Comparison of ENCODE assay signal across 9 mouse cellular contexts in the genomic region with DNA sequence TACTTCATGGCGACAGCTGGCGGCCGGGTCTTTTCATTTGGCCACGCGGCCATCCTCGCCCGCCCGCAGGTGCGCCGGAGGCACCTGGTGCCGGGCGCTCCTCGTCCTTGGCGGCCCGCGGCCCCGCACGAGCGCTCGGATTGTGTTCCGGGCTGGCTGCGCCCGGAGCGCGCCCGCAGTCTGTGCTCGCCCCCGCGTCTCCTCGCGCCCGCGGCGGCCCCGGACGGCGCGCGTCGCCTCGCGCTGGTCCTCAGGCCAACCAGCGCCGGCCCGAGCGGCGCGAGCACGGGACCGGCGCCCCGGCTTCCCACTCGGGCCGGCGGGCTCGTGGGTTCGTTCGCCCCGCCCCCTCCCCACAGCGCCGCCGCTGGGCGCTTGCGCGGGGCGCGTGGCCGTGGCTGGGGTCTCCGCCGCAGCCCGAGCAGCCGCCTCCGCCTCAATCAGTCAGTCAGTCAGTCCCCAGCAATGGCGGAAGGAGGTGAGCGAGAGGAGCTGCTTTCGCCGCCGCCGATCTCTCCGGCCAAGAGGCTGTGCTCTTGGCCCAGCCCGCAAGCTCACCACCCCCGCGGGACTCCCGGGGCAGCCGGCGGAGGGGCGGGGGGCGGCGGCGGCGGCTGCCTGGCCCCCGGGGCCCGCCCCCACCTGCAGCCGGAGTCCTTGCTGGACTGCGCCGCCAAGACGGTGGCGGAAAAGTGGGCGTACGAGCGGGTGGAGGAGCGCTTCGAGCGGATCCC. TPM values are rescaled to one million over a fixed set of nuclear protein-coding genes. Genes with fewer than 3 reads are reported as not detected.
A peak's percentile ranks its signal among the peaks of the same experiment; 100 is the strongest.
DNase-seq lines count a peak whose midpoint lies in the region; TF ChIP-seq lines count a peak whose summit lies in the region.
"Had no signal": no experiment of that assay in that cellular context is flagged by ENCODE, and none has a peak within 500 bp of the region (broad histone marks: within the 10 kb centered on the region; RNA-seq: fewer than 3 reads in every experiment).

A gene (plus strand): TSS at position 382 of the 734 bp plus-strand sequence.

- intact Hi-C loops in heart, postnatal 36 days (cut with DNase I), result loop anchor here (10.0 kb wide), 1 partner anchor 152 kb away; a partner anchor contains a TSS

- TF ChIP-seq POLR2A in olfactory bulb, adult 2 months (IDR thresholded peaks at IDR 0.05; ENCODE audit: insufficient read depth, low read depth, low read length), result peak; percentile 42

- WGBS in olfactory bulb, adult 2 months, result under 1% methylated on average over 104 of the region's 104 CpGs

- DNase-seq in Muller cell, postnatal 12 days (ENCODE audit: inconsistent ontology term), result peak; percentile 83
- DNase-seq in cerebellum, adult 18-20 months, result peak; percentile 80 to 93
- DNase-seq in forelimb bud, embryonic 11.5 days (ENCODE audit: low read depth, low spot score), result peak; percentile 58
- DNase-seq in heart, postnatal 36 days, result peak; percentile 62 to 71
- DNase-seq in layer of hippocampus, adult 2 months (ENCODE audit: low spot score in 2 of 2), result peak; percentile 68 to 72
- peak; percentile 71 to 74 for DNase-seq in lung, adult 18-20 months
- DNase-seq in thymus, postnatal 0 days (ENCODE audit: low spot score), result peak; percentile 35

- peak within 1 kb of the TSS; percentile 94 for H3K27ac ChIP-seq in layer of hippocampus, adult 2 months
- peak within 1 kb of the TSS; percentile 56 for H3K27ac ChIP-seq in olfactory bulb, adult 2 months (ENCODE audit: insufficient read depth, low read depth, low read length)
- H3K27ac ChIP-seq: macrophage had no signal

- no peaks in the 10 kb centered on the region for H3K4me1 ChIP-seq in olfactory bulb, adult 2 months (ENCODE audit: control insufficient read depth, insufficient read depth, low read length)

- TF ChIP-seq CTCF in layer of hippocampus, adult 2 months (conservative IDR thresholded peaks at IDR 0.05), result 0 out of 2 replicates have a peak, but pooled peaks have one; percentile 18
- 0 out of 2 replicates have a peak, but pooled peaks have one; percentile 1 for TF ChIP-seq CTCF in olfactory bulb, adult 2 months (IDR thresholded peaks at IDR 0.05; ENCODE audit: insufficient read depth, low read depth, low read length)

- peak within 1 kb of the TSS; percentile 84 for H3K4me3 ChIP-seq in layer of hippocampus, adult 2 months
- peak within 1 kb of the TSS; percentile 71 for H3K4me3 ChIP-seq in olfactory bulb, adult 2 months (ENCODE audit: insufficient read depth, low read depth, low read length)

RNA-seq across cellular contexts. Expression of the gene that starts here (rescaled TPM):
- 1 to 10 TPM; 1.1 to 1.4 TPM for total RNA-seq in heart, postnatal 36 days (2021)
- 10 to 100 TPM; 15.6 to 17.1 TPM for total RNA-seq in layer of hippocampus, adult 2 months (2021)
- not detected in 2 replicates for polyA plus RNA-seq in olfactory bulb, adult 2 months (2012; ENCODE audit: insufficient read depth, insufficient read length, low replicate concordance, missing spikeins)
- polyA plus RNA-seq in thymus, postnatal 0 days (2015; fragmentation: Nextera tagmentation; extraction: Ambion mirVana), result 0.04 and 0.09 TPM in 2 replicates

Comparison
In these comparisons a context has a peak if more than half of its experiments do, and no peak if none do; other contexts are left out.
1. Peak in every context shown above with its lines: DNase-seq, H3K4me3 ChIP-seq and H3K27ac ChIP-seq.
2. RNA of the gene that starts here (total RNA-seq): 15.6 to 17.1 TPM in layer of hippocampus, adult 2 months; 1.1 to 1.4 TPM in heart, postnatal 36 days; every median in the first group is over 4 times any median in the second.
3. Peak in DNase-seq in thymus, postnatal 0 days; RNA of the gene not detected or under 1 TPM.
4. DNase-seq: peak in every context shown above with its lines; median percentile 86 in cerebellum, adult 18-20 months; 83 in Muller cell, postnatal 12 days; 72 in lung, adult 18-20 months; 70 in layer of hippocampus, adult 2 months; 66 in heart, postnatal 36 days; 58 in forelimb bud, embryonic 11.5 days; 35 in thymus, postnatal 0 days.